In genomic region chr5:138995721-138996311, GRCm38 (mm10) we compare ENCODE assay signal across 8 mouse cellular contexts. TPM values are rescaled to one million over a fixed set of nuclear protein-coding genes. Genes with fewer than 3 reads are reported as not detected.
DNase-seq lines count a peak whose midpoint lies in the region; ATAC-seq and TF ChIP-seq lines count a peak whose summit lies in the region.

No protein-coding gene starts in this region.

- TF ChIP-seq CTCF in spleen, adult 2 months (IDR thresholded peaks at IDR 0.05; ENCODE audit: extremely low read depth, insufficient read depth, insufficient read length, insufficient replicate concordance), result no peak
- no peak for TF ChIP-seq CTCF in embryonic fibroblast, embryonic 13.5 days (IDR thresholded peaks at IDR 0.05; ENCODE audit: borderline replicate concordance, insufficient read depth, low read length)

- peak overlapping the region; percentile 35 for H3K4me3 ChIP-seq in spleen, adult 2 months (ENCODE audit: extremely low read depth, insufficient read depth, insufficient read length)
- peak overlapping the region; percentile 46 for H3K4me3 ChIP-seq in embryonic fibroblast, embryonic 13.5 days (ENCODE audit: insufficient read depth, low read length)
- H3K4me3 ChIP-seq in heart, embryonic 11.5 days (ENCODE audit: low read depth, low read length), result peak overlapping the region; percentile 77
- H3K4me3 ChIP-seq in kidney, embryonic 14.5 days (ENCODE audit: low read length), result peak overlapping the region; percentile 80
- peak overlapping the region; percentile 77 for H3K4me3 ChIP-seq in limb, embryonic 15.5 days
- H3K4me3 ChIP-seq in midbrain, embryonic 16.5 days (ENCODE audit: low read depth, low read length), result peak overlapping the region; percentile 77

- H3K9me3 ChIP-seq in heart, embryonic 11.5 days (replicated peaks; ENCODE audit: control insufficient read depth, low read length), result no peaks in the 10 kb centered on the region; the same call in 1 of the 2 replicates
- H3K9me3 ChIP-seq in kidney, embryonic 14.5 days (ENCODE audit: control insufficient read depth, low read length), result no peaks in the 10 kb centered on the region
- no peaks in the 10 kb centered on the region for H3K9me3 ChIP-seq in limb, embryonic 15.5 days
- no peaks in the 10 kb centered on the region for H3K9me3 ChIP-seq in midbrain, embryonic 16.5 days (replicated peaks; ENCODE audit: control insufficient read depth, low read length, poor library complexity, severe bottlenecking)

- peak overlapping the region; percentile 88 for H3K4me2 ChIP-seq in heart, embryonic 11.5 days
- H3K4me2 ChIP-seq in kidney, embryonic 14.5 days (replicated peaks; ENCODE audit: low read depth, low read length), result peak overlapping the region; percentile 91
- peak overlapping the region; percentile 95 for H3K4me2 ChIP-seq in limb, embryonic 15.5 days
- peak overlapping the region; percentile 90 for H3K4me2 ChIP-seq in midbrain, embryonic 16.5 days (ENCODE audit: low read length)

- H3K9ac ChIP-seq in heart, embryonic 11.5 days (ENCODE audit: low read depth, low read length), result peak overlapping the region; percentile 85
- peak overlapping the region; percentile 85 for H3K9ac ChIP-seq in kidney, embryonic 14.5 days (ENCODE audit: low read depth, low read length)
- peak overlapping the region; percentile 84 for H3K9ac ChIP-seq in limb, embryonic 15.5 days
- H3K9ac ChIP-seq in midbrain, embryonic 16.5 days (ENCODE audit: low read depth, low read length), result peak overlapping the region; percentile 89

- DNase-seq in spleen, adult 2 months (ENCODE audit: low read depth in 1 of 2, low spot score in 2 of 2), result no peak
- DNase-seq in spleen, postnatal 36 days (ENCODE audit: low spot score in 2 of 2), result no peak
- DNase-seq in testis, postnatal 14 days (ENCODE audit: low spot score), result peak; percentile 61

- TF ChIP-seq POLR2A in spleen, adult 2 months (IDR thresholded peaks at IDR 0.05; ENCODE audit: low read depth, low read length), result no peak
- peak; percentile 48; the same call in 1 of the 2 replicates for TF ChIP-seq POLR2A in embryonic fibroblast, embryonic 13.5 days (IDR thresholded peaks at IDR 0.05; ENCODE audit: low read depth, low read length)

- no peaks in the 10 kb centered on the region for H3K36me3 ChIP-seq in spleen, adult 2 months (ENCODE audit: control insufficient read depth, insufficient read depth, low read length)
- no peaks in the 10 kb centered on the region for H3K36me3 ChIP-seq in heart, embryonic 11.5 days (ENCODE audit: control insufficient read depth, insufficient read depth, low read length)
- no peaks in the 10 kb centered on the region for H3K36me3 ChIP-seq in kidney, embryonic 14.5 days (ENCODE audit: control insufficient read depth, insufficient read depth, low read length)
- H3K36me3 ChIP-seq in limb, embryonic 15.5 days, result no peaks in the 10 kb centered on the region
- no peaks in the 10 kb centered on the region for H3K36me3 ChIP-seq in midbrain, embryonic 16.5 days (ENCODE audit: control insufficient read depth, insufficient read depth, low read length)

- WGBS in spleen, adult 2 months, result under 1% methylated on average over 42 of the region's 52 CpGs
- WGBS in heart, embryonic 11.5 days (ENCODE audit: insufficient replicate concordance), result under 1% methylated on average over 45 of the region's 52 CpGs
- WGBS in kidney, embryonic 14.5 days, result 0% methylated on average over 40 of the region's 52 CpGs
- under 1% methylated on average over 47 of the region's 52 CpGs for WGBS in limb, embryonic 15.5 days
- under 1% methylated on average over 42 of the region's 52 CpGs for WGBS in midbrain, embryonic 16.5 days

- H3K27me3 ChIP-seq in spleen, adult 2 months (ENCODE audit: control insufficient read depth, insufficient read depth, low read length), result peaks cover 32% of the 10 kb centered on the region
- peaks cover 57% of the 10 kb centered on the region for H3K27me3 ChIP-seq in heart, embryonic 11.5 days (ENCODE audit: control insufficient read depth, insufficient read depth, low read length)
- peaks cover 40% of the 10 kb centered on the region for H3K27me3 ChIP-seq in kidney, embryonic 14.5 days (ENCODE audit: control insufficient read depth, insufficient read depth, low read length)
- peaks cover 77% of the 10 kb centered on the region for H3K27me3 ChIP-seq in limb, embryonic 15.5 days
- H3K27me3 ChIP-seq in midbrain, embryonic 16.5 days (ENCODE audit: control insufficient read depth, insufficient read depth, low read depth, low read length), result peaks cover 36% of the 10 kb centered on the region

- peaks cover 7% of the 10 kb centered on the region for H3K4me1 ChIP-seq in spleen, adult 2 months (ENCODE audit: control insufficient read depth, insufficient read depth, insufficient read length)
- peaks cover 3% of the 10 kb centered on the region; the same call in 1 of the 2 replicates for H3K4me1 ChIP-seq in embryonic fibroblast, embryonic 13.5 days (ENCODE audit: control insufficient read depth, insufficient read depth, low read length)
- H3K4me1 ChIP-seq in heart, embryonic 11.5 days (ENCODE audit: control insufficient read depth, insufficient read depth, low read length), result peaks cover 56% of the 10 kb centered on the region
- peaks cover 42% of the 10 kb centered on the region for H3K4me1 ChIP-seq in kidney, embryonic 14.5 days (ENCODE audit: control insufficient read depth, insufficient read depth, low read length)
- peaks cover 74% of the 10 kb centered on the region for H3K4me1 ChIP-seq in limb, embryonic 15.5 days
- H3K4me1 ChIP-seq in midbrain, embryonic 16.5 days (ENCODE audit: control insufficient read depth, insufficient read depth, low read length), result peaks cover 44% of the 10 kb centered on the region

- H3K27ac ChIP-seq in spleen, adult 2 months (ENCODE audit: insufficient read depth, low read length), result peak overlapping the region; percentile 19; the same call in 1 of the 2 replicates
- H3K27ac ChIP-seq in embryonic fibroblast, embryonic 13.5 days (ENCODE audit: insufficient read depth, low read length), result peak overlapping the region; percentile 83
- H3K27ac ChIP-seq in heart, embryonic 11.5 days (ENCODE audit: low read depth, low read length), result peak overlapping the region; percentile 94
- peak overlapping the region; percentile 89 for H3K27ac ChIP-seq in kidney, embryonic 14.5 days (ENCODE audit: low read depth, low read length)
- H3K27ac ChIP-seq in limb, embryonic 15.5 days, result peak overlapping the region; percentile 91
- H3K27ac ChIP-seq in midbrain, embryonic 16.5 days (ENCODE audit: low read length), result peak overlapping the region; percentile 90

- peak; percentile 37 for ATAC-seq in heart, embryonic 11.5 days (replicated peaks; ENCODE audit: insufficient number of reproducible peaks, low FRiP score, low TSS enrichment)
- ATAC-seq in kidney, embryonic 14.5 days (ENCODE audit: low FRiP score, low TSS enrichment), result peak; percentile 28
- ATAC-seq in limb, embryonic 15.5 days (ENCODE audit: insufficient number of reproducible peaks, low FRiP score, low TSS enrichment, low read depth), result peak; percentile 52
- peak; percentile 65 for ATAC-seq in midbrain, embryonic 16.5 days

RNA-seq across cellular contexts. Expression of gene Pdgfa, which starts 1.4 kb away (rescaled TPM):
- polyA plus RNA-seq in spleen, adult 2 months (2012; rRNA removed), result 7.1 and 12.9 TPM in 2 replicates
- polyA plus RNA-seq in embryonic fibroblast, embryonic 13.5 days (2011; ENCODE audit: insufficient read length, low read depth, missing spikeins), result 32.4 and 43.2 TPM in 2 replicates
- 29.3 and 30.8 TPM in 2 replicates for polyA plus RNA-seq in heart, embryonic 11.5 days (2014; fragmentation: Nextera tagmentation; extraction: Ambion mirVana)
- polyA plus RNA-seq in kidney, embryonic 14.5 days (2014; fragmentation: Nextera tagmentation; extraction: Ambion mirVana), result 57.7 and 70.2 TPM in 2 replicates
- polyA plus RNA-seq in limb, embryonic 15.5 days (2015; fragmentation: Nextera tagmentation; extraction: Ambion mirVana), result 65.7 and 69.9 TPM in 2 replicates
- 27.0 and 32.2 TPM in 2 replicates for polyA plus RNA-seq in midbrain, embryonic 16.5 days (2015; fragmentation: Nextera tagmentation; extraction: Ambion mirVana)

Comparison
In these comparisons a context has a peak if more than half of its experiments do, and no peak if none do; other contexts are left out.
1. H3K27ac ChIP-seq: peak in every context shown above with its lines; median percentile 94 in heart, embryonic 11.5 days; 91 in limb, embryonic 15.5 days; 90 in midbrain, embryonic 16.5 days; 89 in kidney, embryonic 14.5 days; 83 in embryonic fibroblast, embryonic 13.5 days; 19 in spleen, adult 2 months.